Mouse (Mus musculus) E14TG2a.4 (cell line): ENCODE measurements around the gene Rrp36.

Experiments used
- H3K27me3 ChIP-seq: 2 replicates; pipeline ENCODE4 v1.6.1; 2014; ENCODE audit warnings: low read length, control low read depth; ENCODE audit not compliant: insufficient read depth
- H3K36me3 ChIP-seq: 2 replicates; pipeline ENCODE4 v1.6.1; 2014; ENCODE audit warnings: low read length, control low read depth; ENCODE audit not compliant: insufficient read depth
- H3K4me1 ChIP-seq: replicated peaks from 2 replicates; pipeline ENCODE4 v1.6.1; 2014; ENCODE audit warnings: low read depth, low read length, control low read depth
- H3K4me3 ChIP-seq: replicated peaks from 2 replicates; pipeline ENCODE4 v1.5.1; 2014; ENCODE audit warnings: mild to moderate bottlenecking, low read length
- H3K9me3 ChIP-seq: 2 replicates; pipeline ENCODE4 v1.6.1; 2014; ENCODE audit warnings: low read length, control low read depth
- CTCF ChIP-seq: conservative IDR thresholded peaks from 2 replicates; pipeline ENCODE4 v1.5.1; 2014; ENCODE audit warnings: low read length
- NANOG ChIP-seq: IDR thresholded peaks from 2 replicates; pipeline ENCODE4 v1.6.1; 2014; ENCODE audit warnings: borderline replicate concordance, low read length, mixed read lengths
- POU5F1 ChIP-seq: IDR thresholded peaks from 2 replicates; pipeline ENCODE4 v1.6.1; 2014; ENCODE audit warnings: low read length, borderline replicate concordance

The Rrp36 gene

DNA sequence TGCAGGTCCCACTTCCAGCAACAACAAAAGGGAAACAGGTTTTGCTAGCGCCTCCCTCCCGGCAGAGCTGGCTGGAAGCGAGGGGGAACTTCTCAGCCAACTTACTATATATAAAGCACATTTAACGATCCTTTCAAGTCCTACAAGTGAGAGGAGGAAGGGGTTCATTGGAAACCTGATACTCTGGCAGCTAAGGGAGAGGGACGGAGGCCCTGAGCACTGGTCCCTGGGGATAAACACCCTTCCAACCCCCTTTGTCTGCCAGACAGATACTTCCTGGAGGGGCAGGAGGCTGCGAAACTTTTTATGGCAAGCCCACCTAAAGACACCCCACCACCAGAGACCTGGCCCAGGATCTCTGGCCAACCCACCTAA is 55.8 kb downstream of the Rrp36 start:
- TF ChIP-seq CTCF (no peak), NANOG (no peak), POU5F1 (no peak)
- no peaks in the 10 kb centered on the region for H3K36me3 ChIP-seq
- H3K9me3 ChIP-seq: no peaks in the 10 kb centered on the region
- H3K4me1 ChIP-seq: peaks cover 96% of the 10 kb centered on the region
- H3K27me3 ChIP-seq: no peaks in the 10 kb centered on the region
- peak overlapping the region; percentile 63 for H3K4me3 ChIP-seq

DNA sequence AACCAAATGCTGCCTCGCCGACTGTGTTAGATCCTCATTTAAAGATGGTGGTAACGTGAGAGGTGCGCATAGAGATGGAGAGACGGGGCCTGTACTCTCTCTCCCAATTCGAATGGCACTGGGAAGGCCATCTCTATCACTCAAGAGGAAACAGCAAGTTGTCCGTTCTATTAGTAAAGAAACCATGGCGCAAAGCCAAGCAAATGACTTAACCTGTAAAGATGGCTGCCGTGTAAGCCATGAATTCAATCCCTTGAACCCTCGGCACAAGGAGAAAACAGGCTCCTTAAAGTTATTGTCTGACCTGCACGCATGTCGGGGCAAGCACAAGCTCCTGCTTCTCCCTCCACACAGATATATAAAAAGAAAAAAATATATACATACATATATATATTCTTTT is 56.4 kb downstream of the Rrp36 start:
- Histone ChIP-seq H3K36me3 (no peaks in the 10 kb centered on the region), H3K9me3 (no peaks in the 10 kb centered on the region), H3K4me1 (peaks cover 94% of the 10 kb centered on the region), H3K27me3 (no peaks in the 10 kb centered on the region), H3K4me3 (peak overlapping the region; percentile 63; the same call in 1 of the 2 replicates)
- TF ChIP-seq POU5F1 (no peak), NANOG (no peak), CTCF (no peak)
